Mouse (Mus musculus) cerebellum, postnatal 36 days (tissue): Measurements from ENCODE around the gene Sema6b.

Experiments
- DNase-seq, 2 experiments: peaks; one replicate each; pipeline ENCODE4 v3.0.0; 2021 to 2022; ENCODE audit warnings: mixed read lengths in 2 of 2

Sema6b gene

GRCm38 (mm10) chr17:56139858-56140595, at the start of gene Sema6b:
Sema6b (minus strand) TSS chr17:56140343.
- peak; percentile 83 to 86 for DNase-seq

- DNase-seq = peak in 1 of 2 experiments; percentile 35
Observed at GRCm38 (mm10) chr17:56185281-56186141, 45.4 kb upstream of the Sema6b start.

DNA sequence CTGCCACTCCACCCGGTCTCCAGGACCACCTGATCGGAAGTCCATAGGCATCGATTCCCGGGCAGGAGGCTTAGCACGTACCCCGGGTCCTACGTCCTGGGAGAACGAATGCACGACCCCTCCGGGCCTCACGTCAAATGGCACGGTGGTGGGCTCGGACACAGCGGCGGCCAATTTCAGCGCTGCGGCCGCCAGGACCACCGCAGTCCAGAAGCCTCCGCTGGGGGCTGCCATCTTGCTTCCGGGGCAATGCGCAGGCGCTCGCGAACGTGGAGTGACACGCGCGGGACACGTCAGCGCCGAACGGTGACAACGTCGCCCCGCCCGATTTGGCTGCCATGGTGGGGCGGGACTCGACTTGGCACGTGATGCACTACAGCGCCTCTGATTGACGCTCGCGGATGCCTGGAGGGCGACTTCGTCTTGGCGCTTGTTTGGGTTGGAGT, 43.5 kb upstream of the Sema6b start, which contains the start of gene Mydgf:
Gene Mydgf, minus strand, starts transcription at position 263 of the 446 bp plus-strand sequence.
- DNase-seq = peak; percentile 92 to 95

DNA sequence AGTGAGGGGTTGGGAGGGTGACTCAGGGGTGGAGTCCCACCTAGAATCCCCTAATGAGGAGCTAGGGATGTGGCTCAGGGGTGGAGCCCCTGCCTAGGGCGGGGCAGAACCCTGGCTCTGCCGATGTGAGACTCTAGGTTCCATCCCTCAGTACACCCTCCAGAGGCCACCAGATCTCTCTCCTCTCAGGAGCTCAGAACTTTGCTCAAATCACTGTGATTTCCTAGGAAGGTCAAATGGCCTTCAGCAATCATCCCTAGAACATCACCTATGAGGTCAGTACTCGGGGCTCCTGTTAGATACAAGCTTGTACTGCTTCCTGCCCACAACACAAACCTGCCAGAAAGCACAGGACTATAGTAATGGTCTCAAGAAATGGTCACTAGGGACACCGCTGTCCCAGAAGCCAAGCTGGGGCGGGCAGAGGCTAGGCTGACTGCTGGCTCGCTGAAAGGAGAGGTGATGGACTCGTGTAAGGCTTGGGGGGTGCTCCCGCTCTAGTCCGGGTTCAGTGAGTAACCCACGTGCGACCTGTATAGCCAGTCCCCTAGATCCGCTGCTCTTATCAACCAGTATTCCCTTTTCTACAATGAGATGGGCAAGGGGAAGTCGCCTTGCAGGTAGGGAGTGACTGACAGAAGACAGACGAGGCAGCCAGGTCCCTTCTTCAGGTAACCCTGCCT, 43.0 kb upstream of the Sema6b start:
- DNase-seq = peak in 1 of 2 experiments; percentile 10

DNA sequence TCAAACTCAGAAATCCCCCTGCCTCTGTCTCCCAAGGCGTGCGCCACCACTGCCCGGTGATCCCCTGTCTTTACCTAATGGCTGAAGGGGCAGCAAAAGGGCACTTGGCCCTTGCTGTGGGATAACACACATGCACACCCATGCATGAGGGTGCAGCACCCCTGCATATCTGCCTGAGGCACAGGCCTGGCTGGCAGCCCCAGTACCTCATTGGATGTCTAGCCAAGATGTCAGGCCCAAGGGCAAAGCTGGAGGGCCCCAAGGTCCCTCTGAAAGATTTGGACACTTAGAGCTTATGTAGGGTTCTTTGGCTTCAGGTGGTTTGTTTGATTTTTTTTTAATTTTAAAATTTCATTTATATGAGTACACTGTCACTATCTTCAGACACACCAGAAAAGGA, 35.3 kb upstream of the Sema6b start:
- DNase-seq = no peak

GRCm38 (mm10) chr17:56173401-56174046, 33.4 kb upstream of the Sema6b start:
- no peak for DNase-seq

- no peak for DNase-seq
Observed at GRCm38 (mm10) chr17:56171881-56172280, 31.7 kb upstream of the Sema6b start.

GRCm38 (mm10) chr17:56171456-56171855, 31.3 kb upstream of the Sema6b start:
- DNase-seq = no peak

- DNase-seq = no peak
Observed at GRCm38 (mm10) chr17:56170636-56171035, 30.5 kb upstream of the Sema6b start.

DNA sequence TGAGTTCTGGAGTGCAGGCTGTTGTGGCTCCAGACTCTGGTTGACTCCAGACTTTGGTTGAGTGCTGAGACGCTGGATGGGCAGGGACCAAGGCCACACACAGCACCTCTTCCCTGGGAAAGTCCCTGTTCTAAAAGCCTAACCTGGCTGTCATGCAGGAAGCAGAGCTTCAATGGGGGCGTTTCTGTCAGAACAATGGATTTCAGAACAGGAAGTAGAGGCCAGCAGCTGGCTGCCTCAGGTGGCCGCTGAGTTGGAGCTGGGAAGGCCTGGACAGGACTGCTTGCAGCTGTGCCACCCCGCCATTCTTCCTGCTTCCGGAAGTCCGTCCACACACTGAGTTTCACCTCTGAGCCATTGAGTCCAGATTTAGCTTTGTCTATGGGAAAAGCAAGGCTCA, 29.7 kb upstream of the Sema6b start:
- no peak for DNase-seq

DNA sequence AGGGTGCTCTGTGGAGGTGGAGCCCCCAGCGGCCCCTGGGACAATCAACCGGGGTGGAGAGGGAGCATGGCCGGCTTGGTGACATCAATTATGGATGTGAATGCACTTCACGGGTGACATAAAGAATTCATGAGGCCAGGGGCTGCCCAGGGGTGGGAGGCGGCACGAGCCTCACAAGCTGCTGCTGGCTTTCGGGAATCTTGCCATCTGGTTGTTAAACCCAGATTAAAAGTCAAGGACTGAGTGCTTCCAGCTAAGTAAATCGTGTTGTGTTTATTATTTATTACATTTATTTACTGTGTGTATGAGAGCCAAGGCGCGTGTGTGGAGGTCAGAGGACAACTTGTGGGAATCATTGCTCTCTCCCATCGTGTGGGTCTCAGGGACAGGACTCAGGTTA, 25.5 kb upstream of the Sema6b start:
- DNase-seq = no peak

DNA sequence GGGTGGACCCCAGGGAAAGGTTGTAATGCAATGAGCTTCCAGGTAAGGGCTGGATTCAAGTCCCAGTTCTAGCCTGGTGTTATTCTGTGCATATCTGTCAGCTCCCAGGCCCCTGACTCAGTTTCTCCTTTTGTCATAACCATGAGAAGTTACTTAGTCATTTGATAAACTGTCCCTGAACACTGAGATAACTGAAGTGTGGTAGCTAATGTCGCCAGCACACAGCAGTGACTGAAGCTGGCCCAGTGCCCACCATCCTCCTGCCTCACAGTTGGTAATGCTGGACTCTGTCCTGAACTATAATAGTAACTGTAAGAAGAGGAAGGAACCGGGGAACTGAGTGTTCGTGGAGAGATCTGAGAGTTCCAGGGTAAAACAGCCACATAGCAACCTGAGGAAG, 24.4 kb upstream of the Sema6b start:
- DNase-seq = no peak

DNA sequence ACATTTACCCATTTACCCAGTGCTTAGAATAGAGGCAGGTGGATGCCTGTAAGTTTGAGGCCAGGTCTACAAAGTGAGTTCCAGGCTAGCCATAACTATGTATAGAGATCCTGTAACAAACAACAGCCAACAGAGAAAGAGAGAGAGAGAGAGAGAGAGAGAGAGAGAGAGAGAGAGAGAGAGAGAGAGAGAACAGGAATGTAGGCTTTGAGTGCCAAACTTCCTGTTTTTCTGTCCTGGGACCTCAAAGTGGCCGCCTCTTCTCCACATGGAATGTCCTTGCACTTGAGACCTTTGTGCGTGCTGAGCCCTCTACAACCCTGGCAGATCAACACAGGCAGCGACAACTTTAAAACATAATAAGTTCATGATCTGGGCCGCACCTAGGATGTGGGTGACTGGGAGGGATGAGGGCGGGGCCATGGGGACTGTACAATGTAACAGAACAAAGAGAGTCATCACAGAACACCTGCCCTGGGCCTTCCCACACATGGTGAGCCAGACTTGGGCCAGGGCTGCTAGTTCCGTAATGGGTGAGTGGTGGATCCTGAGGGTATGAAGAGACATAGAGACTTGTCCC, 23.5 kb upstream of the Sema6b start:
- DNase-seq = no peak

DNA sequence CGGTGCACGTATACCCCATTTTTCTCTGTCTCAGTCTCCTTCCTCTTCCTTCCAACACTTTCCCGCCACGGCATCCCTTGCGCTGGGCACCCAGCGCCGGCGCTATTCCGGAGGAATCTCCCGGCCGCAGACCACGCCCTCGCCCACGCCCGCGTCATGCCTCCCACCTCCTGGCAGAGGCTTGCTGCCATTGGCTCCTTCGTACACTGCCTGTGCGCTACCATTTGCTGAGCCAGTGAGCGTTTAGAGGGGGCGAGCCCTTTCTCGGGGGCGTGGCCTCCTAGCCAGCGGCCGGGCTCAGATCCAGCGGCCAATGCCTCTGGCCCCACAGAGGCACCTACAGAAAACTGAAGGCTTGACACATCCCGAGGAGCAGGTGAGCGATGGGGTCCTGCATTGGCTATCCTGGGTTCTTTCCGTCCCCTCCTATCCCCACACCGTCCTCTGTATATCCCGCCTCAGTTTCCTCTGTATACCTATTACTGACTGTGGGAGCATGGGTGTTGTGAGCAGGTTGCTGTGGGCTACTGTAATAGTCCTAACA, 22.2 kb upstream of the Sema6b start, which contains the start of gene Tnfaip8l1:
Gene Tnfaip8l1, plus strand, starts transcription at position 247 of the 544 bp plus-strand sequence.
- peak; percentile 88 to 94 for DNase-seq

- peak; percentile 57 to 60 for DNase-seq
Observed at GRCm38 (mm10) chr17:56159729-56160128, 19.6 kb upstream of the Sema6b start.

DNA sequence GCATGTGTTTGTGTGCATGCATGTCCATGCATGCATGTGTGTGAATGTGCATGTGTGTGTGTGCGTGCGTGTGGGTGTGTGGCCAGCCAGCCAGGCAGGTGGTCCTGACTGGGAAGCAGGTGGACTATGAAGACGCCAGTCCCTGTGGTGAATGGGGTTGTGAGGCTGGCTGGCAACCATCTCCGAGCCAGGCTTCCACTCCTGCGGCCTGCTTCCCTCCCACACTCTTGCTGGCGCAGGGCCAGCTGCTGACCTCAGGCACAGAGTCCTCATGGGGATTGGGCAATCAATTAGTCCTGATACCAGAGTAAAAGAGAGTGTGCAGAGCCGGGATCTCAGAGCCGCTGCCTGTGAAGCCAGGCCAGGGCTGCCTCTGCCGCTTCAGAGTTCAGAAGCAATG, 13.5 kb upstream of the Sema6b start:
- peak; percentile 26 to 46 for DNase-seq

GRCm38 (mm10) chr17:56149897-56150296, 9.8 kb upstream of the Sema6b start:
- DNase-seq = no peak

DNA sequence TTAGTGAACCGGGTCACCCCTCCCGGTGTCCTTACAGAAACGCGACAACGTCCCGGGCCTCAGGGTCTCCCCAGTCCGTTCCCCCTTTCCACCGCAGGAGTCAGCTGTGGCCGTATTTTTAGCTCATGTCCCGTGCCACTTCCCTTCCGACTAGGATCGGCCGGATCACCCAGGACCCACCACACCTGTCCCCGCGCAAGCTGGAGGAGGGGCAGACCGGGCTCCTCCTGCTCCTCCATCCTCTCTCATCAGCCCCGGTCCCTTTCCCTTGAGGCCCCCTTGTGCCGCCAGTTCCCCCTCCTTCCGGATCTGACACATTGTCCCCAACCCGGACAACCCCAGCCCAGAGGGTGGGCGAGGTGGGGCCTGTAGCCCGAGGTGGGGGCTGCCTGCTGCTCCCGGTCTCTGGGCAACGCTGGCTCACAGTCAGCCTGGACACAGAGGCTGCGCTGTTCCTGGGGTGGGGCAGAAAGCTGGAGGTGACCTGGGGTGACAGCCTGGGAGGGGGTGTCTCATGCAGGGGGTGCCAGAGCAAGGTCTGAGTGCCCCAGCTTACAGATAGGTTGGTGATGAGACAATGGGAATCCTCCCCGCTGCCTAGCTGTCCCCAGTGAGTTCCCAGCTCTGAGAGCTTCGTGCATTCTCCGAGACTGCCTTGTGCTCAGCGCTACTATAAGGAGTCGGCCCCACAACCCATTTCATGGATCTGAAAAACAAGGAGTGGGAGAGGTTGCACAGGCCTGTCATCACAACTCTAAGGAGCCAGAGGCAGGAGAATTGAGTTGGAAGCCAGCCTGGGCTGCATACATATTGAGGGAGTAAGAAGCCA, 8.9 kb upstream of the Sema6b start:
- no peak for DNase-seq

GRCm38 (mm10) chr17:56148280-56148679, 8.1 kb upstream of the Sema6b start:
- no peak for DNase-seq

DNA sequence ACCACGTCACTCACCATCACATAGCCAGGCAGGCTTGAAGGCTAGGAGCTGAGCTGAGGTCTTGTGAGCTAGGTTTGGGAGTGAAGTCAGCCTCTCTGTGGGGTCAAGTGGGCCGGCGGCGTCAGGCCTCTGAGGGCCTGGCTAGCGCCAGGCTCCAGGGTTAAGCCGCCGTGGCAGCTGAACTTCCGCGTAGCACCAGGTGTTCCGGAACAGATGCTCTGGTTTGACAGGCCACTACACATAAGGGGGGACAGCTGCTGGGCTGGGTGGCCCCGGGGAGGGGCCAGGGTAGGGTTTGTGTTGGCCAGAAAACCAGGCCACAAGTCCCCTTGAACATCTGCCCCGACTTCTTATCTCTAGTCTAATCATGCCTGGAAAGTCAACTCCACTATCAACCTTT, 7.3 kb upstream of the Sema6b start:
- DNase-seq = no peak

- no peak for DNase-seq
Observed at GRCm38 (mm10) chr17:56146131-56146530, 6.0 kb upstream of the Sema6b start.
